Mouse (Mus musculus): ENCODE data around the gene Psmd5. TPM values are rescaled to one million over a fixed set of nuclear protein-coding genes. Genes with fewer than 3 reads are reported as not detected.

The Psmd5 gene
- polyA plus RNA-seq, 1 experiment from 2014 or later = 94.9 TPM

Other genes with a start within 250 kb of the Psmd5 start
- 121 and 125 TPM in 2 replicates for gene Gapvd1, start 119.7 kb downstream of the Psmd5 start, polyA plus RNA-seq (2016; fragmentation: Nextera tagmentation; extraction: Ambion mirVana)
- 638 and 654 TPM in 2 replicates for gene Hspa5, start 103.0 kb downstream of the Psmd5 start, polyA plus RNA-seq (2016; fragmentation: Nextera tagmentation; extraction: Ambion mirVana)
- 20.4 and 25.0 TPM in 2 replicates for gene Rabepk, start 75.1 kb downstream of the Psmd5 start, polyA plus RNA-seq (2016; fragmentation: Nextera tagmentation; extraction: Ambion mirVana)
- gene Fbxw2, start 48.7 kb downstream of the Psmd5 start, polyA plus RNA-seq (2016; fragmentation: Nextera tagmentation; extraction: Ambion mirVana) = 72.1 and 79.0 TPM in 2 replicates
- 0.11 TPM in 1 of 2 replicates, not detected in the other for gene Gm34653, start 42.0 kb downstream of the Psmd5 start, polyA plus RNA-seq (2016; fragmentation: Nextera tagmentation; extraction: Ambion mirVana)
- gene Cutal, start 572 bp downstream of the Psmd5 start, polyA plus RNA-seq (2016; fragmentation: Nextera tagmentation; extraction: Ambion mirVana) = not detected in 2 replicates
- gene Phf19, start 39.1 kb upstream of the Psmd5 start, polyA plus RNA-seq (2016; fragmentation: Nextera tagmentation; extraction: Ambion mirVana) = 1.1 and 1.3 TPM in 2 replicates
- 0.53 and 0.80 TPM in 2 replicates for gene Traf1, start 86.8 kb upstream of the Psmd5 start, polyA plus RNA-seq (2016; fragmentation: Nextera tagmentation; extraction: Ambion mirVana)
- 0.14 and 0.44 TPM in 2 replicates for gene Hc, start 186.5 kb upstream of the Psmd5 start, polyA plus RNA-seq (2016; fragmentation: Nextera tagmentation; extraction: Ambion mirVana)
- 0.19 and 0.24 TPM in 2 replicates for gene AI182371, start 226.6 kb upstream of the Psmd5 start, polyA plus RNA-seq (2016; fragmentation: Nextera tagmentation; extraction: Ambion mirVana)
- gene Cntrl, start 234.5 kb upstream of the Psmd5 start, polyA plus RNA-seq (2016; fragmentation: Nextera tagmentation; extraction: Ambion mirVana) = 20.0 and 21.7 TPM in 2 replicates

Data from neural tube, embryonic 12.5 days (tissue).